Mouse (Mus musculus) gastrocnemius, adult 2 months (tissue): ENCODE data around the gene Zdhhc20. TPM values are rescaled to one million over a fixed set of nuclear protein-coding genes. Genes with fewer than 3 reads are reported as not detected.

ENCODE experiments used
- DNase-seq: peaks from one replicate; pipeline ENCODE4 v3.0.0; 2022
- H3K27ac ChIP-seq: fragments of 200-600 bp; 2 replicates; pipeline ENCODE4 v1.8.1; 2022; ENCODE audit warnings: mild to moderate bottlenecking
- H3K4me3 ChIP-seq: fragments of 200-600 bp; 2 replicates; pipeline ENCODE4 v1.8.1; 2022; ENCODE audit warnings: mild to moderate bottlenecking, moderate library complexity
- CTCF ChIP-seq: fragments of 200-600 bp; IDR thresholded peaks from 2 replicates; pipeline ENCODE4 v1.8.1; 2022; ENCODE audit warnings: antibody characterized with exemption, mild to moderate bottlenecking, moderate library complexity
- intact Hi-C: fragments of 180-260 bp; cut with DNase I; formaldehyde crosslinking; loops from one replicate; pipeline ENCODE4 v1.15.1; 2025
- total RNA-seq, 2 experiments: library from RNA; stranded (reverse); gene quantifications; 2 replicates each; pipeline ENCODE4 v1.2.3; 2021

Zdhhc20 gene
- total RNA-seq, 2 experiments from 2014 or later = 3.6 to 5.1 TPM

GRCm38 (mm10) chr14:57844535-57844934 lies 45.5 kb downstream of the Zdhhc20 start:
- Histone ChIP-seq H3K4me3 (no peak overlapping the region), H3K27ac (no peak overlapping the region)
- intact Hi-C loops = no loop called here
- no peak for TF ChIP-seq CTCF
- DNase-seq = no peak

DNA sequence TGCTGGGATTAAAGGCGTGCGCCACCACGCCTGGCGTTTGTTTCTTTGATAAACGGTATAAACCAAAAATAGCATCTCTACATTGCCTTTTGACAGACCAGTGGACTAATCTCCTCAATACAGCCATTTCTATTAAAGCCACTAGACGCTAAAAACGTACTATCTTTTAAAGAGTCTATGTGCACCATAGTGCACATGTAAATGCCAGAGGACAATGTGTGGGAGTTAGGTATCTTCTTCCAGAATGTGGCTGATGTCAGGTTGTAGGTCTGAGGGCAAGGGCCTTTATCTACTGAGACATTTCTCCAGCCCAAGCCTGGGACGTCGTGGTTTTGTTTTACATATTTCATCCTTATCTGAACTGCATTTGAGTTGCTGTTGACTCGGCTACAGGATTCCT lies 54.9 kb downstream of the Zdhhc20 start:
- no peak for DNase-seq
- Histone ChIP-seq H3K4me3 (no peak overlapping the region), H3K27ac (no peak overlapping the region)
- intact Hi-C loops = no loop called here
- TF ChIP-seq CTCF = no peak

- Histone ChIP-seq H3K27ac (no peak overlapping the region), H3K4me3 (no peak overlapping the region)
- no peak for TF ChIP-seq CTCF
- DNase-seq = no peak
- intact Hi-C loops = loop anchor here (5.0 kb wide), 1 partner anchor 1074 kb away; no protein-coding TSS in a partner anchor
Measured at GRCm38 (mm10) chr14:57833526-57833925, 56.5 kb downstream of the Zdhhc20 start.

DNA sequence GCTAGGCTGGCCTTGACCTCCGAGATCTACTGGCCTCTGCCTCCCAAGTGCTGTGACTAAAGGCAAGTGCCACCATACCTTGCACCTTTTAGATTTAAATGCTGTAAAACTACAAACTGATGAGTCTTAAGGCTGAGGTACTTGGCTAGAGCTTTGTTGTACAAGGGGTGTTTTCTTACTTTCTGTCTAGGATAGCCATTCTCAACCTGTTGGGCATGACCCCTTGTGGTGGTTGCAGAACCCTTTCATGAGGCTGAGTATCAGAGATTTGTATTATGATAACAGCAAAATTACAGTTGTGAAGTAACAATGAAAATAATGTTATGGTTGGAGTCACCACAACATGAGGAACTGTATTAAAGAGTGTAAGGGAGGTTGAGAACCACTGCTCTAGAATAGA lies 62.8 kb downstream of the Zdhhc20 start:
- peak overlapping the region; percentile 94; the same call in 1 of the 2 replicates for H3K27ac ChIP-seq
- TF ChIP-seq CTCF = peak; percentile 7; the same call in 1 of the 2 replicates
- peak overlapping the region; percentile 94 for H3K4me3 ChIP-seq
- no peak for DNase-seq
- intact Hi-C loops = loop anchor here (10.0 kb wide), 1 partner anchor 142 kb away; no protein-coding TSS in a partner anchor

GRCm38 (mm10) chr14:57825788-57826751 lies 64.0 kb downstream of the Zdhhc20 start, which contains the start of the genes Ska3 and Mrpl57:
Ska3 (minus strand) TSS chr14:57826185.
Mrpl57 (plus strand) TSS chr14:57826234.
- DNase-seq = peak; percentile 95
- intact Hi-C loops = loop anchor here (10.0 kb wide), 1 partner anchor 141 kb away; no protein-coding TSS in a partner anchor
- peak; percentile 22; the same call in 1 of the 2 replicates for TF ChIP-seq CTCF
- Histone ChIP-seq H3K27ac (peak within 1 kb of the TSS; percentile 94), H3K4me3 (peak within 1 kb of the TSS; percentile 94)

GRCm38 (mm10) chr14:57820839-57821238 lies 69.2 kb downstream of the Zdhhc20 start:
- intact Hi-C loops = loop anchor here (10.0 kb wide), 1 partner anchor 136 kb away; no protein-coding TSS in a partner anchor
- DNase-seq = no peak

DNA sequence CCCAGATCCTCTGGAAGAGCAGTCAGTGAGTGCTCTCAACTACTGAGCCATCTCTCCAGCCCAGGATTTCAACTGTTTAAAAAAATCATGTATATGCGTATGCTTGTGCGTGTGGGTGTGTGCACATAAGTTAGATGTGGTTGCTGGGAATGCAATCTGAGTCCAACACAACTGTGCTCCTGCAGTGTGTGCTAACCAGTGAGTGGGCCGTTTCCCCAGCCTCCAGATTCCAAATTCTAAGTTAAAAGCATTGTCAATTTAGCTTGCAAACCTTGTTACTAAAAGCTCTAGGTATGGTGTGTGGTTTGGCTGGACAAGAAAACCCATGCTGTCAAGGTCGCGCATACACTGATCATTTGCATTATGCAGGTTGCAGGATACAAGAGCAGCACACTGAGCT lies 78.2 kb downstream of the Zdhhc20 start:
- Histone ChIP-seq H3K4me3 (no peak overlapping the region), H3K27ac (no peak overlapping the region)
- intact Hi-C loops = no loop called here
- DNase-seq = no peak
- TF ChIP-seq CTCF = no peak

More at GRCm38 (mm10) chr14:57820839-57821238, 69.2 kb downstream of the Zdhhc20 start:
- TF ChIP-seq CTCF = no peak
- Histone ChIP-seq H3K27ac (no peak overlapping the region), H3K4me3 (no peak overlapping the region)

- intact Hi-C loops = no loop called here
- Histone ChIP-seq H3K27ac (no peak overlapping the region), H3K4me3 (no peak overlapping the region)
- no peak for DNase-seq
- TF ChIP-seq CTCF = no peak
Measured at GRCm38 (mm10) chr14:57810886-57811285, 79.2 kb downstream of the Zdhhc20 start.

DNA sequence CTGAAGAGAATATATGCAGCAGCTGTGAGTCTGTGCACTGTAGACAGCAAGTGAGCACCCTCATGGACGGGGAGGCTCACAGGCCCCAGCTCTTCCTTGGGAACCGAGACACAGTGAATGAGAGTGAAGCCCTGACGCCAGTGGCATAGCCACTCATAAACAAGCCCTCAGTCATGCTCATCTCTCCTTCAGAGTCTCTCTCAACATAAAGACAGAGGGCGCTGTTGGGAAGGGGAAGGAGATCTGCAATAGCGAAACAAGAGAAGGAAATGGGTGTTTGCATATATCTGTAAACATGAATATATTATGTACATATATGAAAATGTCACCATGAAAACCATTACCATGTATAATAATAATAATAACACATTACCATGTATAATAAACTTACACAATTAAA lies 81.5 kb downstream of the Zdhhc20 start:
- intact Hi-C loops = no loop called here
- peak; percentile 49 for TF ChIP-seq CTCF
- no peak for DNase-seq
- H3K27ac ChIP-seq = no peak overlapping the region
- H3K4me3 ChIP-seq = no peak overlapping the region

- intact Hi-C loops = no loop called here
- no peak for TF ChIP-seq CTCF
- no peak overlapping the region for H3K27ac ChIP-seq
- DNase-seq = no peak
- H3K4me3 ChIP-seq = no peak overlapping the region
Measured at GRCm38 (mm10) chr14:57803731-57804130, 86.3 kb downstream of the Zdhhc20 start.

GRCm38 (mm10) chr14:57797991-57798931 lies 91.8 kb downstream of the Zdhhc20 start, which contains the start of gene Sap18:
Sap18 (plus strand) TSS chr14:57798180.
- intact Hi-C loops = loop anchor here (1.0 to 5.0 kb wide), 2 partner anchors 52 to 116 kb away; partner anchors contain the start of gene Gm49361
- H3K4me3 ChIP-seq = peak within 1 kb of the TSS; percentile 96
- peak; percentile 98 for DNase-seq
- peak within 1 kb of the TSS; percentile 92 for H3K27ac ChIP-seq
- TF ChIP-seq CTCF = no peak

GRCm38 (mm10) chr14:57797551-57797950 lies 92.5 kb downstream of the Zdhhc20 start:
- peak overlapping the region; percentile 96 for H3K4me3 ChIP-seq
- no peak for TF ChIP-seq CTCF
- intact Hi-C loops = loop anchor here (5.0 kb wide), 1 partner anchor 115 kb away; no protein-coding TSS in a partner anchor
- DNase-seq = no peak
- peak overlapping the region; percentile 92 for H3K27ac ChIP-seq
